Mouse (Mus musculus) urinary bladder, adult 18-20 months (tissue): Measurements from ENCODE around the gene Camsap3.
"Not testable (repeated sequence)": the region's sequence is repeated elsewhere in the genome, so short reads cannot be mapped to it uniquely, and the experiment has no call there.

Experiments used
- DNase-seq, 2 experiments: peaks; one replicate each; pipeline ENCODE4 v3.0.0; 2022; ENCODE audit warnings: low spot score in 2 of 2, mixed read lengths in 2 of 2

Gene Camsap3

DNA sequence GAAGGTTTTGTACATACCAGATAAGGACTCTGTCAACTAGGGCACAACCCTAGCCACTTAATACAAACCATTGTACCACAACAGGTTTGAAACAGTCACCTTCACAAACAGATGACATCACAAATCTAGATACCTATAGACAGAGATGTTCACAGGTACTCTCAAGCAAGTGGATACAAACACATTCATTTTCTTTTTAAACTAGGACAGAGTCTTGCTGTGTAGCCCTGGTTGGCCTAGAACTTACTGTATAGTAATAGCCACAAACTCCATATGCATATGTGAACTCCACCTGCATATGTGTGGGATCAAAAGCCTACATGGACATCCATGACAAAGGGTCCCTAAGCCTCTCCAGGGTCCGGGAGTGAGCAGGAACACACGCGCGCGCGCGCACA lies at the start of gene Camsap3:
TSS of gene Camsap3 (plus strand) at position 301 of the 398 bp plus-strand sequence.
- DNase-seq = no peak

DNA sequence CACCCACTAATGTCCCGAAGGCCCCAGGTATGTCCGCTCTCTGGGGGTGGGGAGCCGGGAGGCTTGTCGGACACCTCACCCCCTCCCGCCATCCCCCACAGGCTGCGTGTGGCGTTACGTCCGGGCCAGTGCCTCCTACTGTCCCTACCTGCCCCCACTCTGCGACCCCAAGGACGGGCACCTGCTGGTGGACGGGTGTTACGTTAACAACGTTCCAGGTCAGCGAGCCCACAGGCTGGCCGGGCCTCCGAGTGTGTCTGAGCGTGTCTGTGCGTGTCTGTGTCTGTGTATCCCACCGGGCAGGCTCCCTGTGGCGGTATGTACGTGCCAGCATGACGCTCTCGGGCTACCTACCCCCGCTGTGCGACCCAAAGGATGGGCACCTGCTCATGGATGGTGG lies 49.4 kb upstream of the Camsap3 start:
- DNase-seq = no peak

DNA sequence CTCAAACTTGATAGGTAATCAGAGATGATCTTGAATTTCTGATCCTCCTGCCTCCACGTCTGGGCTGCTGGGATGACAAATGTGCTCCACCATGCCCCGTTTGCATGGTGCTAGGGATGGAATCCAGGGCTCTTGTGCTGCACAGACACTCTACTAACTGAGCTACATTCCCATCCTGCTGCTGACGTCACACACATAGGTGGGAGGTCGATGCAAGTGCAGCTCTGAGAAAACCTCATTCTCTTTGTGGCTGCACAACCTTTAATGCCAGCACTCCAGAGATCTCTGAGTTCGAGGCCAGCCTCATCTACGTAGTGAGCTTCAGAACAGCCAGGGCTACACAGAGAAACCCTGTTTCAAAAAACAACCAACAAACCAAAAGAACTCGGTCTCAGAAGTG lies 47.9 kb upstream of the Camsap3 start:
- no peak for DNase-seq

DNA sequence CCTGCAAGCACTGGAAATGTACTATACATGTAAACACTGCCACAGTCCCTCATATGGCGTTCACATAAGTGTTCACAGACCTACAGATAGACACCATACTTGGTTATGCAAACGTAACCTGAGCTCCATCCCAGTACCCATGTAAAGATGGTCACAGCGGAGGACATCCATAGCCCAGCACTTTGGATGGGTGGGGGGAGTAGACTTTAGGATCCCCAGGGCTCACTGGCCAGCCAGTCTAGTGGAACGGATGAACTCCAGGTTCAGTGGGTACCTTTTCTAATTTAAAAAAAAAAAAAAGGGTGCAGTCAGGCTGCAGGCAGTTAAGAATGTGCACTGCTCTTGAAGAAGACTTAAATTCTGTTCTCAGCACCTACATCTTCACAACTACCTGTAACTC lies 47.0 kb upstream of the Camsap3 start:
- DNase-seq = no peak

DNA sequence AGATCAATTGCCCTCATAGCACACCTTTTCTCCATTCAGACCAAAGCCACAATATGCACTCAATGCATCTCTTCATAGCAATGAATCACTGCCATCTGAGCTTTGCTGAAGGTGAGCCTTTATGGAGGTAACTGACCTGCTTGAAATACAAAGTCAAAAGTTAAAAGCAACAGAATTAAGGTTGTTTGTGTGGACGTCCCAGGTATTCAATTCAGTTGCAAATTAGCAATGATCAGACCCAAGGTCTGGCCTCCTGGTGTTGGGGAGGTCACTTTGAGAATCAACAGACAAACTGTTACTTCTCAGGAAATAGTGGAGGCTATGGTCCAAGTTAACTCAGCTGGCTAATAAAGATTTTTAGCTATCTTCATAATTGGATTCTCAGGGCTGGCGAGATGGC lies 40.6 kb upstream of the Camsap3 start:
- DNase-seq = no peak

DNA sequence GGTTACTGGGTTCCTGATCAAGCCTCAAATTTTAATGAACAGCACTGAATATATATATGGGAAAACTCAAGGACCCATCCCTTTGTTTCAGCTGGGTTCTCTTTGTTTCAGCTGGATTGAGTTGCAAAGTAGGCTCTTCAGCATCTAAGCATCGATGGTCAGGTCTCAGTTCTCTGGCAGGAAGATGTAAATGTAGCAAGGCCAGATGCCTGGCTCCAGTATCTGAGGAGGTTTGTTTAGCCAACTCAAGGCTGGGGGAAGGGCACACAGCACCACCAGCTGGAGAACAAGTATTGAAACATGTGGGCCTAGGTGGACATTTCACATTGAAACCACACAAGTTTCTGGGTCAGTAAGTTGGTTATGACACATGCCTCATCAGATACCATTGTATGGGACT lies 34.9 kb upstream of the Camsap3 start:
- DNase-seq = no peak

DNA sequence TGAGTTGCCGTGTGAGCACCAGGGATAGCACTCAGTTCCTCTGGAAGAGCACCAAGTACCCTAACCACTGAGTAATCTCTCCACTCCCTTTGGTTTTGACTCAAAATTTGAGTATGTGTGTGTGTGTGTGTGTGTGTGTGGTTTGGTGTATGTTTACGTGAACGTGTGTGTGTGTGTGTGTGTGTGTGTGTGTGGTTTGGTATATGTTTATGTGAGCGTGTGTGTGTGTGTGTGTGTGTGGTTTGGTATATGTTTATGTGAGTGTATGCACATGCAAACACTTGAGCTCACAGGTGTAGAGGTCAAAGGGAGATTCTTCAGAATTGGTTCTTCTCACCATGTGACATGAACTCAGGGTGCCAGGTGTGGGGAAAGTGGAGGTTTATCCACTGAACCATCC lies 31.0 kb upstream of the Camsap3 start:
- no peak for DNase-seq

DNA sequence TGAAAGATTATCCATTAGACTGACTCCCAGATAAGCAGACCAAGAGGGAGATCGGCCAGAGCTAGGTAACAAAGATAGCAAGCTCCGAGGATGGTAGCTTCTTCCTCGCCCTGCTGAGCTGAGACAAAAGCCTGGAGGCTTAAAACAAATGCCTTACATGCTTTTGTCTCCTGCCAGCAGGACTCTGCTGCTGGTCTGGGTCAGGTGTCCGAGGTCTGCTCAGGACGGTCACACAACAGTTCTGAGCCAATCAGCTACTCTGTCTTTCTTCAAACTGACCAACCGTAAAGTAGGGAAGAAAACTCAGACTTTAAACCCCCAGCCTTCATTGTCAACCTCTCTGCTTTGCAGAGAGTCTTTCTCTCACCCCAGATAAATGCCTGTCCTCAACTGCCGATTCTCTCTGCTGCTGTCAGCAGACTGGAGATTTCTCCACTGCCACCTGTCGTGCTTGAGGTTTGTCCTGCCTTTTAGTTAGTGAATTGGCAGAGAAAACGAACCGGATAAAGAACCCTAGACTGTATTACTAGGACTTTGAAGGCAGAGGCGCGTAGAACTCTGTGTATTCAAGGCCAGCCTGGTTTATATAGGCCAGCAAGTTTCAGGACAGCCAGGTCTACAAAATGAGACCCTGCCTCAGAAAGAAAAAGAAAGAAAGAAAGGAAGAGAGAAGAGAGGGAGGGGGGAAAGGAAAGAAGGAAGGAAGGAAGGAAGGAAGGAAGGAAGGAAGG lies 19.3 kb upstream of the Camsap3 start, which contains the start of gene C330021F23Rik:
TSS of gene C330021F23Rik (plus strand) at position 350 of the 731 bp plus-strand sequence.
- no peak for DNase-seq

DNA sequence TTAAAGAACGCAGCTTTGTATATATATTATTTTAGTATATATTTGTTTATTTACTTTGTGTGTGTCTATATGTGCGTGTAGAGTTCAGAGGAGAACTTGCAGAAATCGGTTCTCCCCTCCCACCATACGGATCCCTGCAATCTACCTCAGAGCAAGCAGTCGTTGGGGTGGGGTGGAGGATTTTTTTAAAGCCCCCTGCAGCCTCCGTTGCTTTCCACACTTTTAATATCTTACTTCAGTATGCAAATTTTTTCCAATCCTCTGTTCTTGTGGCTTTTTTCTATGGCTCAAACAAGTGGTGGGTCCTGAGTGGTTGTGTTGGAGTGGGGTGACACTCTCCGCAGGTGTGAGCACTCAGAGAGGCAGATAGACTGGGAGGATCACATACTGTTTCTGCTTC lies 18.7 kb upstream of the Camsap3 start:
- no peak for DNase-seq

DNA sequence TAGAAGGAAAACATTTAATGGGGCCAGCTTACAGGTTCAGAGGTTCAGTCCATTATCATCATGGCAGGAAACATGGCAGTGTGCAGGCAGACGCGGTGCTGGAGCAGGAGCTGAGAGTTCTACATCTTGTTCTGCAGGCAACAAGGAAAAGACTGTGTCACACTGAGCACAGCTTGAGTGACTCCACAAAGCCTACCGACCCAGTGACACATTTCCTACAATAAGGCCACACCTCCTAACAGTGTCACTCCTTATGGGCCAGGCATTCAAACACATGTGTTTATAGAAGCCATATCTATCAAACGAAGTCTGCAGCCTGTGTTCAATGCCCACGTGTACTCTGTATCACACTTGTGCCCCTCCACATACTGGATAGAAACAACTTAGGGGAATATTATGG lies 17.3 kb upstream of the Camsap3 start:
- DNase-seq = no peak

DNA sequence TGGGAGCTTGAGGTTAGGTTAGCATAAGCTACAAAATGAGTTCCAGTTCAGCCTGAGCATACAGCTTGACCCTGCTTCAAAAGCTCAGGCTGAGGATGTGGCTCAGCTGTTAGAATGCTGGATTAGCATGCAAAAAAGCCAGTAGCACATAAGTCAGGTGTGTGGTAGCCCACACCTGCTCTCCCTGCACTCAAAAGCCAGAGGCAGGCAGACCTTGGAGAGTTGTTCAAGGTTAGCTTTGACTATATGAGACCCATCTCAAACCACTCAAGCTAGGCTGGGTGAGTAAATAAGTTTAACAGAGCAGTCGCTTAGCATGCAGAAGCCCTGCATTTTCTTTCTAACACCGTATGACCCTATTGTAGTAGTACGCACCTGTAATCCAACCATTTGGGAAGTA lies 12.5 kb upstream of the Camsap3 start:
- DNase-seq = no peak

DNA sequence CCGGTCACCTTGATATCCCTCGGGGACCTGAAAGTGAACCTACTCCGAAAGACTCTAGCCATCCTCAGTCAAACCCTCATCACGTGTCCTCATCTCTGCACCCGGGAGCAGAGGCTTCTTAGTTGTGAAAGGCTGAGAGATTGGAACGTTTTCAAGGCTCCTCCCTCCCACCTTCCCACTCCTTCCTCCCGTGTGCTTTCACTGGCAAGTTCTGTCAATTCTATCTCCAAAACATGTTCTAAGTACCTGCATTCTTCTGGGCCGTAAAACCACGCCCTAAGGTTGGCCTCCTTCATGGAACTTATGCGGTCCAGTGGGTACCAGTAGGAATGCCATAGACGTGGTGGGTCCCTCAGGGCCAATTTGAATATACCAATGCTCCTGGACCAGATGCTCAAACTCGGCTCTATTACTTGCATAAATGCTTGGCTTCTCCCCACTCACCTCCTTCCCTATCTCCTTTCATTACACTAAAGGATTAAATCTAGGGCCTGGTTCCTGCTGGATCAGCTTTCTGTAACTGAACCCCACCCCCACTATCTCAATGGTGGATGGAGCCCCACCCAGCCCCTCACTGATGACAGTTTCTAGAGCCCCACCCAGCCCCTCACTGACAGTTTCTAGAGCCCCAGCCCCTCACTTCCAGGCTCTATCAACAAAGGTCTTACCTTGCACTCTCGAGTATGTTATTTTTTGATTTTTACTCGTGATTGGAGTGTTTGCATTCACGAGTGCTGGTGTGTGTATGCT lies 10.7 kb upstream of the Camsap3 start:
- no peak for DNase-seq

DNA sequence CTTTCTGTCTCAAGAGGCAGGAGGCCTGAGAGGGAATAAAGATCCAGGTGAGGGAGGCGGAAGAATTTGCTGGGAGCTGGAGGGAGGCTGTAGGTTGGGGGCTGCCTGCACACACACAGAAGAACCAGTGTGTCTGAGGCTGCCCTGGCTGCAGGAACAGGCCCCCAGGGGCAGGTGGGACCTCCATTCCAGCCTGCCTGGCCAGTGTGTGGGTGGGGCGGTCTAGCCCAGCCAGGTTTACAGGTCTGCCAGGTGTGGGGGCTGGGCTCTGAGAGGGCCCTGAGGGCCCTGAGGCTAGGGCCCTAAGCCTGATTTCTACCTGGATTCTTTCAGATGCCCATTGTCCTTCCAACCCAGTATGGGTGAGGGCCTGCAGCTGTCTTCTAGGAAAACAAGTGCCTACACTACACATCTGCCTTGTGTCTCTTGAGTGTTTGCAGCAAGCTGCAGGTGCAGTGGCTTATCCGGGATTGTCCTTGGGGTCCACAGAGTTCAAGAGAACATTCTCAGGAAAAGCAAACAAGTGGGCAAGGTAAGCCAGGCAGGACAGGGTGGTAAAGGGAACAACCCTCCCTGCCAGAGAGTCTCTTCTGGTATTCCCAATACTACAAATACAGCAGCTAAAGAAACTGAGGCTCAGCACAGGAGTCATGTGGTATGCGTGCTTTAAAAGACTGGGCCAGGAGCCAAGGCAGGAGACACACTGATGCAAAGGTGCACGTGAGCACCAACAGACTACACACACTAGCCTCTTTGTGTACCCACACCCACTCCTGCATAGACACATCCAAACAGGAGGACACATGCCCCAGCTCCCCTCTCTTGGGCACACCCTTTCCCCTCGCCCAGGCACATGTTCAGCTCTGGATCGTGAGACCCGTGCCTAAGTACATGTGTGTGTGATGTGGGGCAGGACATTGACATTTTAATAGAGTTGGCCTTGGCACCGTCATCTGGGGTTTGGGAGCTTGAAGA lies 7.4 kb upstream of the Camsap3 start:
- peak; percentile 37 to 44 for DNase-seq

DNA sequence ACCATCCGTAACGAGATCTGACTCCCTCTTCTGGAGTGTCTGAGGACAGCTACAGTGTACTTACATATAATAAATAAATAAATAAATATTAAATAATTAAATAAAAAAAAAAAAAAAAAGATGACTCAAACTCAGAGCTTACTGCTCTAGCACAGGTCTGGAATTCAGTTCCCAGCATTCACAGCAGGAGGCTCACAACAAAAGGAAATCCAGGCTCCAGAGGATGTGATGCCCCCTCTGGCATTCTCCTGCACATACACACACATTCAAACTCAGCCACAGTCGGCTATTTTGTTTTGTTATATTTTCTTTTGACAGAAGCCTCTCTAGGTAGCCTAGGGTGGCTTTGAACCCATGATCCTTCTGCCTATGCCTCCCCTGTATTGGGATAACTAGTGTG lies 5.1 kb upstream of the Camsap3 start:
- not testable (repeated sequence) for DNase-seq

DNA sequence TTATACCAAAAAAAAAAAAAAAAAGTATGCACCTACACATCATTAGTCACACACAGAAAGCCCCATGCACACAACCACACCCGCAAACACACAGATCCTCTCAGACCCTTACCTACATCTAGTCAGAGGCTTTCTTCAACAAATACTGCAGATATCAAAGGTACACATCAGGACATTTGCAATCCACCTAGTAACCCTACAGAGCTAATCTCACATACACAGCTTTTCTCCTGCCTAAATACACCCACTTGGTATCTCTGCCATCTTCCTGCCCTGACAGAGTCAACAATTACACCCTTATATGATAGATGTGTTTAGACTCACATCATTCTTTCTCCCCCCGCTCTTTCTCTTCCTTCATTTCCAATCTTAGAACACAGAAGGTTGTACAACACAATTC lies 641 bp upstream of the Camsap3 start:
- no peak for DNase-seq

DNA sequence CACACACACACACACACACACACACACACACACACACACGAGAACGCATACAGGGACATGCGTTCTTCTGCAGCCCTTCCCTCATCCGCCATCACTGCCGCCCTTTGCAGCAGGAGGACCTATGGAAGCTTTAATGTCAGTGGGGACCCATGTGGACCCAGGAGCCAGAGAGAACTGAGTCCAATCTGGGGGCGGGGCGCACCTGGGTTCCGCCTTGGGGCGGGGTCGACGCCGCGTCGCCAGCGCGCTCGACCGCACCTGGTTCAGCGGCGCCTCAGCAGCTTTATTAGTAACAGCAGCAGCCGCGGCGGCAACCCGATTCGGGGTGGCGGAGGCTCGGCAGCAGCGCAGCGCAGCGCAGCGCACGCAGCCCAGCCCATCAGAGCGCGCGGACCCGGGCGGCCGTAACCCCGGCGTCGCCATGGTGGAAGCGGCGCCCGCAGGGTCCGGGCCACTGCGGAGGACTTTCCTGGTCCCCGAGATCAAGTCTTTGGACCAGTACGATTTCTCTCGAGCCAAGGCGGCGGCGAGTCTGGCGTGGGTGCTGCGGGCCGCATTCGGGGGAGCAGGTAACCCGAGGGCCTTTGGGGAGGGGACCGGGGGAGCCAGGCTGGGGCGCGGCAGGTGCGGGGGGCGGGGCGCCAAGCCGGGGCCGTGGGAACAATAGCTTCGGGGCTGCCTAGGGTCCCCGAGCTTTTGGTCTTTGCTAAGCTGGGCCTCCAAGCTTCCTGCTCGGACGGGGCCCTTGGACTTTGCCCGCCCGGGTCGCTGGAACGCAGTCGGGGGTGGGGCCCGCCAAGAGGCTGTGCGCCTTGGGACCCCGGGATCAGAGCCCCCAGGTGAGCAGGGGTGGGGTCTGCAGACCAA lies 531 bp downstream of the Camsap3 start:
- peak; percentile 51 to 79 for DNase-seq

DNA sequence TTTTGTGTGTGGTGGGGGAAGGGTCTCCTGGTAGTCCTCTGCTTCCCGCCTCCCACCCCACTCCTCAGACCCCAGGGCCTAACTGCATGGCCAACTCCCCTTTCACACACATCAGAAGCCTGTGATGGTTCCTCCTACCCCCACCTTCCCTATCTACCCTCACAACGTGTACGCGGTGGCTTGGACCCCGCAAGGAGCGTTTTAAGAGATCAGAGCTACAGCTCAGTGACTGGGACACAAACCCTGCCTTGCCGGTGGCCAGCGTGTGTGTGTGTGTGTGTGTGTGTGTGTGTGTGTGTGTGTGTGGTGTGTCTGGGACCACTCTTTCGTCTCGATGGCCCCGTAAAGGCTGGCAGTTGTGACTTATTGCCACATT lies 1.2 kb downstream of the Camsap3 start:
- DNase-seq = no peak

DNA sequence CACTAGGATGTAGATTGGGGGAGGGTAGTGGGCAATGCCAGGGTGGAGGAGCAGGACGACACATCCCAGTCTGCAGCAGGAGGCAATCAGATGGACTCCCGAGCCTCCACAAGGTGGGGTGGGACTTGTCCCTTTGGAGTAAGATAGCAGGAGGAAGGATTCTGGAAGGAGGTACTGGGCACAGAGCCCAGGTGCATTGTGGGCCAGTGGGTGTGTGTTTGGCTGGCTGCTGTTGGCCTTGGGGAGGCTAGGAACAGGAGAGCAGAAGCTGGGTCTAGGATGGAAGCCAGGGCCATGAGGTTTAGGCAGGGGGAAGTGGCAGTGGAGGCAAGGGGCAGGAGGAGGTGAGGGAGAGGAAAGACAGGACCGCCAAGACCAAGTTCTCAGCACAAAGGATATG lies 6.4 kb downstream of the Camsap3 start:
- DNase-seq = no peak

DNA sequence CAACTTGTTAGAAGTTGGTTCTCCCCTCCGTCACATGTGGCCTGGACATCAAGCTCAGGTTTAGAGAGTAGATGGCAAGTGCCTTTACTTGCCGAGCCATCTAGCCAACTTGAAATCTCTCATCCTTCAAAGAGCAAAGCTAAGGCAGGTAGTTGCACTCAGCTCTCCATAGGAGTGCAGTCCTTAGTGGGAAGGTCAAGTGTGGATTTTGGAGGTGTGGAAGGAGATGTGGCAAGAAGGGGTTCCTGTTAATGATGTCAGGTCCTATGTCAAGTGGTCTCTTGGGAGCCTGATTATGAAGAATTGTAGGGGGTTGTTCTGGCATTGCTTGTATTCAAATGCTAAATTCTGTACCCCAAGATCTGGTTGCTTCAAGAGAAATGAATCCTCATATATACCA lies 7.4 kb downstream of the Camsap3 start:
- no peak for DNase-seq

DNA sequence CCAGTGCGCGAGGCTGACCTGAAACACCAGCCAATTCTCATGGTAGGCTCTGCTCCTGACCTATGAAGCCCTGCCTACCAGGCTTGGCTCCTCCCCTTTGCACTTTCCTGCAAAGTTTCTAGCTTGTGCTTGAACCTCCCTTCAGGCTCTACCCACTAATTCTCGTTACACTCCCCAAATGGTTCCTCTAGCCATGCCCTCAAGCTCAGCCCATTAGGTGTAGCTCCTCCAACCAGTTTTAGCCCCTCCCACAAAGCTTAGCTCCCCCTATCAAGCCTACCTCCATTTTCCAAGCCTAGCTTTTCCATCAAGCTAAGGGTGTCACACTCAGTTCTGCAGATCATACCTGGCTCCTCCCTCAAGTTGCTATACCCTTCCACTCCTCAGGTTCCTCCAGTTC lies 11.0 kb downstream of the Camsap3 start:
- DNase-seq = no peak

DNA sequence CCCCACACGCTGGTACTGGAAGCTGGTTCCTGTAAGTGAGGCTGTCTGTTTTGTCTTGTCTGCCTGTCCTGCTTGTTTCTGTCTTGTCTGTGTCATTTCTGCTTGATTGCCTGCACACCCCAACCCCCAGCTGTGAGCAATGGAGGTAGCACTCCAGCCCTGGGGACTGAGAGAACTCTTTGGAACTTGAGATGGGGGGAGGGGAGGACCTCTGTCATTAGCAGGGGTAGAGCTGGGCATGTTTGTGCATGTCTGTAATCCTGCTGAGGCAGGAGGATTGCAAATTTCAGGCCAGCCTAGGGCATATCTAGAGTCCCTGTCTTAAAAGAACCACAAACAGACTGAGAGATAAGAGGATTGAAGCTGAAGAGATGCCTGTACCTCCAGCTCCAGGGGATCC lies 12.1 kb downstream of the Camsap3 start:
- no peak for DNase-seq
